Mouse (Mus musculus) cerebellum, adult 11-12 months (tissue): ENCODE results near the gene Scin.

Source experiments
- DNase-seq: peaks from one replicate; pipeline ENCODE4 v3.0.0; 2022

Scin gene

DNA sequence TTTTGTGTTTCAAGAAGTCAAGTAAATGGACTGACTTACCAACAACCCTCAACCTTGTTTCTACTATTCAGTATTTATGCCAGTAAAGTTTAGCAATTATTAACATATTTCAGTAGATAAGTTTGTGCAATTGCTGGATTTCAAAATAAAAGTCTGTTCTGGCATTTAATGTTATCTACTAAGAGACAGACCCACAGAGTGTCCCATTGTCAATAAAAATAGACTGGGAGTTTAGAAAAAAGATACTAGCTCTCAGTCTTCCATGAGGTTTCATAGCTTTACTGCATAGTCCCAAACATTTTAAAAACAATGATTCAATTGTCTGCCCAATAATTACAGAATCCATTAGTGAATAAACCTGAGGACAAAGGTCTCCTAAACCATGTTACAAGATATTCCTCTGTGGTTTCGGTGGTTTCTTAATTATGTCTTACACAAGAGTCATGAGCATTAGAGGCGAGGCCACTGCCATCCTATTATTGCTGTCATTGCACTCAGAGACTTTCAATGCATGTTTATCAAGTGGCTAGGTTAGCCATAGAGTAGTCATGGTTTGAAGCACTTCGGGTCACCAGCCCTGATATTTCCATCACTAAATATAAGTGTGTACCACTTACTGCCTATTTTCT, 110.9 kb downstream of the Scin start:
- DNase-seq, result no peak

DNA sequence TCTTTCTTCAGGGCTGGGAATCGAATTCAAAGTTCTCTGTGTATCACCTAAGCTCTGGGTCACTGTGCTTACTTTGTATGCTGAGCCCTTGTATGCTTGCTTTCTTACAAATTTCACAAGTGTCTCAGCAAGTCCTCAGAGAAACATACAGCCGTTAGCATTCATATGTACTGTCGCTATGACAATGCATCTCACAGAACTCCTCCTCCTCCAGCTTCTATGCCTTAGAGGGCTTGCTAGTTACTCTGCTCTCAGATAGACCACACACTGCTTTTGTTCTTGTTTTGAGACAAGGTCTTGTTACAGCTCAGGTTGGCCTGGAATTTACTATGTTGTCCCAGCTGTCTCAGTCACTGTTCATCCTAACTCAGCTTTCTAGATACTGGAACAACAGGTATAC, 111.7 kb downstream of the Scin start:
- DNase-seq, result no peak

DNA sequence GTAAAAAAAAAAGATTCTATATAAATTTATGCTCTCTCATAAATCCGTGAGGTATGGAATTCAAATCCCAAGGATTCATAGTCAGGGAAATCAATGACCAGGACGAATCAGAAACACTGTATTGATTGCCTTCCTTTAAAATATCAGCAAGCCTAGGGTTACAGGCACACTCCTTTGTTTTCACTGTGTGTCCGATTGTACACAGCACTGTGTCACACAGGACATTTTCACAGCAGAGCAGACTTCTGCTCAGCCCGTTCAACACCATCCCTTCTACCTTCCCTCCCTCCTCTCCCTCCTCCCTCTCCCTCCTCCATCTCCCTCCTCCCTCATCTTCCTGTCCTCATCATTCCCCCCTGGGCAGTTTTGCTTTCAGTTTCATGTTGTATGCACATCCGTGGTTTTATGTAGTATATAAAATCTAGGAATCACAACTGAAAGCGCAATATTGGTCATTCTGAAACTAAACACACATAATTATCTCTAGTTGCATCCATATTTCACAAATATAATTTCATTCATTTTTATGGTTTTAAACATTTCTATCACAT, 116.0 kb downstream of the Scin start:
- DNase-seq, result no peak

DNA sequence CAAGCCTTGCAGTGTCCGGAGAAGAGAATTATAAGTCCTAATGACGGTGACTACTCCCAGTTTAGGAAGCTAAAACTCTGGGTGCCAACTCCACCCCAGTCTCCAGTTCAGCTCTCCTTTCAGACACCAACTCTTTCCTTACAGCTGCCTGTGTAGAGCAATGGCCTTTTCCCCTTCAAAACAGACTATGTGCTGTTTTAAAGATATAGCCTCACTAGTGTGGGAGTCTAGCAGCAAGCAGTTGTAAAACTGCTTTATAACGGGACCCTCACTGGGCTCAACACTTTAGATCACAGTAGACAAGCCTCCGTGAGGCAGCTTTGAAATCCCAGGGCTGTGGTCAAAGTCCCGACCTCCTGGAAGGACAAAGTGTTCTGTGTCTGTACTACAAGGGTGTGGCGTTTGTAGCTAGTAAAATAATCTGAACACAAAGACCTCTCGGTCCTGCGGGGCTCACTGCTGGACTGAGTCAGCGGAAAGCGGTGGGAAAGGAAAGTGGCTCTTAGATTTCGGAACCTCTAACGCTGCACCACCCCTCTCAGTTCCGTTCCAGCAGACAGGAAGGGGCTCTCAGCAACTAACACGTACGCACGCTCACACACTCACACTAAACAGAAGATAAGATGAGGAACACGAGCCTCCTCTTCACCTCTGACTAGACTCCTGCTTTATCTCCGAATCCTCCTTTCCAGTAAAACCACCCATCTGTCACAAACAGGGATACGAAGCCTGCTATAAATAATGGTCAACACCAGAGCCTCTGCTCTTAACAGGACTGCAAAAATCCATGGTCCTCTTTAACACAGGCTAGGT, 117.2 kb downstream of the Scin start:
- no peak for DNase-seq

DNA sequence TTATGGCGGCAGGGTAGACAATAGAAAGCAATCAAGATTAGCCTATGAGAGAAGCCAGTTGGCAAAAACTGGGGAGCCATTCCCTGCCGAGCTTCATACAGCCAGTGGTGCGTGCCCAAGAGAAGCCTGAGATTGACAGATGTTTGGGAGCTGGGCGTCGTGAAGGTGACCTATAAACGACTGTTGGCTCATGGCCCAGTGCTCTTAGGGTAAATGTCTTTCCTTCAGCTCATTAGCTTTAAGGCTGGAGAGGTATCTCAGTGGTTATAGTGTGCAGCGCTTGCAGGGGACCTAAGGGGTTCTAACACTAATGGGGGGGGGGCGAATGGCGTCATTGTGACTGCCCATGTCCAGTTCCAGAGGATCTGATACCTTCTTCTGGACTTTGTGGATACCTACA, 118.0 kb downstream of the Scin start:
- DNase-seq, result no peak

DNA sequence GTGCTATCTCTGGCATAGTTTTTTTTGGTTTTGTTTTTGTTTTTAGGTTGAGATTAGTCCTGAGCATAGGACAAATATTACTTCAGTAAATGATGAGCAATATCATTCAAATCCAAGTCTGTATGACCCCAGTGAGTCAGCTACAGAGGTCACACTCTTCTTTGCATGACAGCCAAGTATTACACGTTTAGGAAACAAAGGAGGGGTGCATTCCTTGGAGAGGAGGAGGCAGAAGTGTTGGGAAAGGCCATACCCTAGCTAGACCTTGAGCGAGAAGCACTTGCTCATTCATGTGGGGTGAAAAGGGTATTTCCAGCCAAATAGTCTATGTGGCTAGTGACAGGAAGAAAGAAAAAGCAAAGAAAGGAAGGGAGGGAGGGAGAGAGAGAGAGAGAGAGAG, 124.2 kb downstream of the Scin start:
- DNase-seq, result no peak
